Mouse (Mus musculus): ENCODE data around the gene Cbx5.

- TF ChIP-seq ZC3H11A (IDR thresholded peaks at IDR 0.05; ENCODE audit: borderline replicate concordance, low read depth, low read length) (no peak), HCFC1 (IDR thresholded peaks at IDR 0.05; ENCODE audit: borderline replicate concordance, insufficient read depth, low read length) (no peak), MAFK (IDR thresholded peaks at IDR 0.05; ENCODE audit: insufficient read depth, low read depth, low read length) (no peak)
Observed at GRCm38 (mm10) chr15:103183651-103184610, 55.7 kb downstream of the Cbx5 start.

Measured in ES-E14 (cell line).